ENCODE assay signal across 9 mouse cellular contexts in genomic region chr13:94143063-94143652, GRCm38 (mm10).
DNase-seq lines count a peak whose midpoint lies in the region; ATAC-seq lines count a peak whose summit lies in the region.
"Had no signal": no experiment of that assay in that cellular context is flagged by ENCODE, and none has a peak within 500 bp of the region (broad histone marks: within the 10 kb centered on the region; RNA-seq: fewer than 3 reads in every experiment).

No protein-coding gene starts in this region.

- H3K4me1 ChIP-seq in embryonic facial prominence, embryonic 11.5 days (ENCODE audit: control insufficient read depth, insufficient read depth, low read length): peaks cover 18% of the 10 kb centered on the region
- no peaks in the 10 kb centered on the region; the same call in 1 of the 2 replicates for H3K4me1 ChIP-seq in hindbrain, embryonic 11.5 days (replicated peaks; ENCODE audit: control insufficient read depth, insufficient read depth, low read length)
- peaks cover 69% of the 10 kb centered on the region for H3K4me1 ChIP-seq in lung, embryonic 15.5 days

- no peak overlapping the region for H3K4me3 ChIP-seq in embryonic facial prominence, embryonic 11.5 days (ENCODE audit: low read depth, low read length)
- H3K4me3 ChIP-seq in hindbrain, embryonic 11.5 days (ENCODE audit: low read depth, low read length): no peak overlapping the region
- H3K4me3 ChIP-seq in lung, embryonic 15.5 days: no peak overlapping the region
- H3K4me3 ChIP-seq: embryonic facial prominence, embryonic 13.5 days had no signal

- WGBS in embryonic facial prominence, embryonic 11.5 days: 18% methylated on average over 12 of the region's 12 CpGs
- 12% methylated on average over 12 of the region's 12 CpGs for WGBS in hindbrain, embryonic 11.5 days
- 12% methylated on average over 12 of the region's 12 CpGs for WGBS in lung, embryonic 15.5 days

- no peaks in the 10 kb centered on the region for H3K27me3 ChIP-seq in embryonic facial prominence, embryonic 11.5 days (ENCODE audit: control insufficient read depth, insufficient read depth, low read length)
- H3K27me3 ChIP-seq in hindbrain, embryonic 11.5 days (ENCODE audit: control insufficient read depth, insufficient read depth, low read length): no peaks in the 10 kb centered on the region
- H3K27me3 ChIP-seq in lung, embryonic 15.5 days: no peaks in the 10 kb centered on the region
- H3K27me3 ChIP-seq: embryonic facial prominence, embryonic 13.5 days had no signal

- no peaks in the 10 kb centered on the region for H3K36me3 ChIP-seq in embryonic facial prominence, embryonic 11.5 days (replicated peaks; ENCODE audit: control insufficient read depth, insufficient read depth, low read depth, low read length)
- no peaks in the 10 kb centered on the region for H3K36me3 ChIP-seq in hindbrain, embryonic 11.5 days (ENCODE audit: control insufficient read depth, insufficient read depth, low read length)
- no peaks in the 10 kb centered on the region for H3K36me3 ChIP-seq in lung, embryonic 15.5 days
- H3K36me3 ChIP-seq: embryonic facial prominence, embryonic 13.5 days had no signal

- H3K9ac ChIP-seq in embryonic facial prominence, embryonic 11.5 days (replicated peaks; ENCODE audit: low read length): peak overlapping the region; percentile 13; the same call in 1 of the 2 replicates
- H3K9ac ChIP-seq in hindbrain, embryonic 11.5 days (ENCODE audit: low read depth, low read length): no peak overlapping the region
- no peak overlapping the region for H3K9ac ChIP-seq in lung, embryonic 15.5 days
- H3K9ac ChIP-seq: embryonic facial prominence, embryonic 13.5 days had no signal

- no peak for ATAC-seq in embryonic facial prominence, embryonic 11.5 days (replicated peaks; ENCODE audit: insufficient number of reproducible peaks, low FRiP score, low TSS enrichment, low read depth)
- ATAC-seq in hindbrain, embryonic 11.5 days (ENCODE audit: low FRiP score): peak; percentile 43
- peak; percentile 85 for ATAC-seq in lung, embryonic 15.5 days (ENCODE audit: borderline replicate concordance, extremely low read depth, low FRiP score, low TSS enrichment)

- peak; percentile 24 for DNase-seq in gastrocnemius, adult 18-20 months (ENCODE audit: low spot score)
- no peak for DNase-seq in gastrocnemius, postnatal 25 days
- peak; percentile 57 for DNase-seq in adrenal gland, adult 8-10 months
- peak; percentile 41 for DNase-seq in embryonic facial prominence, embryonic 11.5 days (ENCODE audit: low spot score)
- peak; percentile 37 for DNase-seq in hindbrain, embryonic 11.5 days (ENCODE audit: low spot score)
- DNase-seq in skeletal muscle tissue, adult 2 months (ENCODE audit: low read depth, low spot score): peak; percentile 46
- DNase-seq in thymus, postnatal 14 days: no peak

- no peak overlapping the region for H3K27ac ChIP-seq in embryonic facial prominence, embryonic 11.5 days (replicated peaks; ENCODE audit: low read depth, low read length)
- H3K27ac ChIP-seq in hindbrain, embryonic 11.5 days (ENCODE audit: low read depth, low read length): peak overlapping the region; percentile 24
- H3K27ac ChIP-seq in lung, embryonic 15.5 days: peak overlapping the region; percentile 83

- no peaks in the 10 kb centered on the region for H3K9me3 ChIP-seq in embryonic facial prominence, embryonic 11.5 days (replicated peaks; ENCODE audit: control insufficient read depth, low read length)
- H3K9me3 ChIP-seq in hindbrain, embryonic 11.5 days (ENCODE audit: control insufficient read depth, low read length): no peaks in the 10 kb centered on the region
- no peaks in the 10 kb centered on the region for H3K9me3 ChIP-seq in lung, embryonic 15.5 days
- H3K9me3 ChIP-seq: embryonic facial prominence, embryonic 13.5 days had no signal

- H3K4me2 ChIP-seq in embryonic facial prominence, embryonic 11.5 days (ENCODE audit: low read depth, low read length): no peak overlapping the region
- no peak overlapping the region for H3K4me2 ChIP-seq in hindbrain, embryonic 11.5 days (replicated peaks; ENCODE audit: low read depth, low read length)
- H3K4me2 ChIP-seq in lung, embryonic 15.5 days: no peak overlapping the region
- H3K4me2 ChIP-seq: embryonic facial prominence, embryonic 13.5 days had no signal

Comparison
In these comparisons a context has a peak if more than half of its experiments do, and no peak if none do; other contexts are left out.
1. DNase-seq: peak in gastrocnemius, adult 18-20 months (single experiment), adrenal gland, adult 8-10 months (single experiment), embryonic facial prominence, embryonic 11.5 days (single experiment), hindbrain, embryonic 11.5 days (single experiment) and skeletal muscle tissue, adult 2 months (single experiment); none in gastrocnemius, postnatal 25 days (single experiment) and thymus, postnatal 14 days (single experiment).